16 mouse cellular contexts compared by ENCODE assay signal in the genomic region with DNA sequence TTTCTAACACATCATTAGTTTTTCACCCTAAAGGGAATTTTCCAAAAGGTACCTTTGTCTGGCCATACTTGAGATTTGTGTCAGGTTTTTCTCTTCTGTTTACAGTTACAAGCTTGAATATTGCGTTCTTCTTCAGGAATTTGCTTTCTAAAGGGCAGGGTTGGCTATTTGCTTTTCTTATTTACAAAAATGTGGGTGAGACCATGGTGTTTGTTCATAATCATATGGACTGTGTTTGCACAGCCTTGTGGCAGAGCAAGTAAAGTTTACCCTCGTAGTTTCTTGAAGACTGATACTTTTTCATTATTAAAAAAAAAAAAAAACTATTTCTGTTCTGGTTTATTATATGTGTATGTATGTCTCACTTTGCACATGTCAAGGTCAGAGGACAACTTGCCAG. TPM values are rescaled to one million over a fixed set of nuclear protein-coding genes. Genes with fewer than 3 reads are reported as not detected.
DNase-seq lines count a peak whose midpoint lies in the region; ATAC-seq and TF ChIP-seq lines count a peak whose summit lies in the region.
"Had no signal": no experiment of that assay in that cellular context is flagged by ENCODE, and none has a peak within 500 bp of the region (broad histone marks: within the 10 kb centered on the region; RNA-seq: fewer than 3 reads in every experiment).

No protein-coding gene starts in this region.

- H3K4me3 ChIP-seq in gastrocnemius, adult 2 months: no peak overlapping the region
- no peak overlapping the region for H3K4me3 ChIP-seq in heart, postnatal 0 days (ENCODE audit: low read depth, low read length)
- H3K4me3 ChIP-seq in lung, embryonic 14.5 days (ENCODE audit: low read depth, low read length): no peak overlapping the region
- H3K4me3 ChIP-seq in stomach, embryonic 14.5 days (ENCODE audit: low read depth, low read length): no peak overlapping the region
- H3K4me3 ChIP-seq in forebrain, embryonic 15.5 days: no peak overlapping the region
- H3K4me3 ChIP-seq: embryonic facial prominence, embryonic 12.5 days; erythroblast, embryonic 14.5 days; forebrain, embryonic 12.5 days; hindbrain, embryonic 13.5 days; midbrain, embryonic 13.5 days had no signal

- no peak overlapping the region for H3K9ac ChIP-seq in heart, postnatal 0 days (replicated peaks; ENCODE audit: low read depth, low read length)
- no peak overlapping the region for H3K9ac ChIP-seq in lung, embryonic 14.5 days
- no peak overlapping the region for H3K9ac ChIP-seq in stomach, embryonic 14.5 days (replicated peaks; ENCODE audit: low read depth, low read length)
- H3K9ac ChIP-seq in forebrain, embryonic 15.5 days (replicated peaks): no peak overlapping the region
- H3K9ac ChIP-seq: embryonic facial prominence, embryonic 12.5 days; forebrain, embryonic 12.5 days; hindbrain, embryonic 13.5 days; liver, embryonic 14.5 days; midbrain, embryonic 13.5 days had no signal

- intact Hi-C loops in gastrocnemius, adult 2 months (cut with DNase I): no loop called here

- H3K36me3 ChIP-seq in heart, postnatal 0 days (replicated peaks; ENCODE audit: control insufficient read depth, insufficient read depth, low read length): no peaks in the 10 kb centered on the region
- H3K36me3 ChIP-seq in lung, embryonic 14.5 days (ENCODE audit: insufficient read depth): no peaks in the 10 kb centered on the region
- no peaks in the 10 kb centered on the region for H3K36me3 ChIP-seq in stomach, embryonic 14.5 days (ENCODE audit: control insufficient read depth, insufficient read depth, low read length)
- H3K36me3 ChIP-seq in forebrain, embryonic 15.5 days: no peaks in the 10 kb centered on the region
- H3K36me3 ChIP-seq: embryonic facial prominence, embryonic 12.5 days; forebrain, embryonic 12.5 days; hindbrain, embryonic 13.5 days; midbrain, embryonic 13.5 days had no signal

- H3K27me3 ChIP-seq in heart, postnatal 0 days (ENCODE audit: control insufficient read depth, insufficient read depth, low read length): no peaks in the 10 kb centered on the region
- no peaks in the 10 kb centered on the region for H3K27me3 ChIP-seq in lung, embryonic 14.5 days (ENCODE audit: insufficient read depth, low read length)
- H3K27me3 ChIP-seq in stomach, embryonic 14.5 days (ENCODE audit: control insufficient read depth, insufficient read depth, low read length): no peaks in the 10 kb centered on the region
- no peaks in the 10 kb centered on the region for H3K27me3 ChIP-seq in forebrain, embryonic 15.5 days
- H3K27me3 ChIP-seq: embryonic facial prominence, embryonic 12.5 days; forebrain, embryonic 12.5 days; hindbrain, embryonic 13.5 days; midbrain, embryonic 13.5 days had no signal

- WGBS in heart, postnatal 0 days: 65% methylated on average over 2 of the region's 2 CpGs
- 47% methylated on average over 2 of the region's 2 CpGs for WGBS in lung, embryonic 14.5 days
- 53% methylated on average over 2 of the region's 2 CpGs for WGBS in stomach, embryonic 14.5 days
- WGBS in forebrain, embryonic 15.5 days: 93% methylated on average over 2 of the region's 2 CpGs

- no peak for TF ChIP-seq EP300 in heart, postnatal 0 days (IDR thresholded peaks at IDR 0.05; ENCODE audit: low read depth)

- no peak for ATAC-seq in heart, postnatal 0 days (ENCODE audit: insufficient read depth, low read depth)
- ATAC-seq in lung, embryonic 14.5 days (ENCODE audit: insufficient read depth): peak; percentile 63; the same call in 1 of the 2 replicates
- 0 out of 2 replicates have a peak, but pooled peaks have one; percentile 49 for ATAC-seq in stomach, embryonic 14.5 days (ENCODE audit: insufficient number of reproducible peaks, insufficient read depth, low FRiP score, low read depth)
- no peak for ATAC-seq in forebrain, embryonic 15.5 days (replicated peaks)
- ATAC-seq: midbrain, embryonic 13.5 days had no signal

- no peak for TF ChIP-seq CTCF in gastrocnemius, adult 2 months (IDR thresholded peaks at IDR 0.05)
- no peak for TF ChIP-seq CTCF in heart, postnatal 0 days (IDR thresholded peaks at IDR 0.05; ENCODE audit: low read depth)
- TF ChIP-seq CTCF in lung, embryonic 14.5 days (IDR thresholded peaks at IDR 0.05; ENCODE audit: low read depth): no peak

- H3K4me2 ChIP-seq in heart, postnatal 0 days (ENCODE audit: low read depth, low read length): no peak overlapping the region
- H3K4me2 ChIP-seq in lung, embryonic 14.5 days: no peak overlapping the region
- no peak overlapping the region for H3K4me2 ChIP-seq in stomach, embryonic 14.5 days (replicated peaks; ENCODE audit: low read depth, low read length)
- H3K4me2 ChIP-seq in forebrain, embryonic 15.5 days (replicated peaks): no peak overlapping the region
- H3K4me2 ChIP-seq: embryonic facial prominence, embryonic 12.5 days; forebrain, embryonic 12.5 days; hindbrain, embryonic 13.5 days; midbrain, embryonic 13.5 days had no signal

- H3K4me1 ChIP-seq in heart, postnatal 0 days (ENCODE audit: control insufficient read depth, insufficient read depth): peaks cover 37% of the 10 kb centered on the region
- H3K4me1 ChIP-seq in lung, embryonic 14.5 days (ENCODE audit: insufficient read depth): peaks cover 8% of the 10 kb centered on the region
- peaks cover 9% of the 10 kb centered on the region for H3K4me1 ChIP-seq in stomach, embryonic 14.5 days (ENCODE audit: control insufficient read depth, insufficient read depth, low read length)
- peaks cover 14% of the 10 kb centered on the region for H3K4me1 ChIP-seq in forebrain, embryonic 15.5 days
- H3K4me1 ChIP-seq: embryonic facial prominence, embryonic 12.5 days had no signal

- DNase-seq in gastrocnemius, adult 2 months: no peak
- DNase-seq in gastrocnemius, postnatal 25 days: no peak
- DNase-seq in heart, postnatal 0 days (ENCODE audit: low spot score): no peak
- DNase-seq in heart, postnatal 4 days: no peak
- DNase-seq in lung, embryonic 14.5 days: peak; percentile 27
- no peak for DNase-seq in lung, adult 18-20 months
- DNase-seq: layer of hippocampus, postnatal 36 days; thymus, postnatal 14 days had no signal

- no peaks in the 10 kb centered on the region for H3K9me3 ChIP-seq in heart, postnatal 0 days (replicated peaks; ENCODE audit: control insufficient read depth, low read length)
- no peaks in the 10 kb centered on the region for H3K9me3 ChIP-seq in lung, embryonic 14.5 days (ENCODE audit: low read depth, low read length)
- H3K9me3 ChIP-seq in stomach, embryonic 14.5 days (ENCODE audit: control insufficient read depth, low read depth, low read length): no peaks in the 10 kb centered on the region
- no peaks in the 10 kb centered on the region for H3K9me3 ChIP-seq in forebrain, embryonic 15.5 days
- H3K9me3 ChIP-seq: embryonic facial prominence, embryonic 12.5 days; forebrain, embryonic 12.5 days; hindbrain, embryonic 13.5 days; midbrain, embryonic 13.5 days had no signal

- peak overlapping the region; percentile 76 for H3K27ac ChIP-seq in gastrocnemius, adult 2 months
- H3K27ac ChIP-seq in heart, postnatal 0 days (ENCODE audit: low read depth): peak overlapping the region; percentile 65
- 0 out of 2 replicates have a peak overlapping the region, but pooled peaks have one; percentile 38 for H3K27ac ChIP-seq in lung, embryonic 14.5 days (ENCODE audit: low read depth)
- 0 out of 2 replicates have a peak overlapping the region, but pooled peaks have one; percentile 44 for H3K27ac ChIP-seq in stomach, embryonic 14.5 days (ENCODE audit: low read length)
- no peak overlapping the region for H3K27ac ChIP-seq in forebrain, embryonic 15.5 days (replicated peaks)
- H3K27ac ChIP-seq: embryonic facial prominence, embryonic 12.5 days; forebrain, embryonic 12.5 days; hindbrain, embryonic 13.5 days; liver, embryonic 14.5 days; midbrain, embryonic 13.5 days had no signal

RNA-seq across cellular contexts. Expression of a gene that starts 17.5 kb away (rescaled TPM):
- total RNA-seq in gastrocnemius, adult 2 months (2021): 100 to 1,000 TPM; 191 to 193 TPM
- total RNA-seq in gastrocnemius, postnatal 25 days (2021): 100 to 1,000 TPM; 142 to 177 TPM
- total RNA-seq in heart, postnatal 0 days (2014; rRNA removed; ENCODE audit: low replicate concordance): 102 and 138 TPM in 2 replicates
- polyA plus RNA-seq in heart, postnatal 0 days (2015; fragmentation: Nextera tagmentation; extraction: Ambion mirVana): 20.0 and 21.3 TPM in 2 replicates
- total RNA-seq in heart, postnatal 4 days (2021): 100 to 1,000 TPM in 1 of 2 experiments, 10 to 100 TPM in 1; 90.7 to 102 TPM
- 47.0 and 49.3 TPM in 2 replicates for polyA plus RNA-seq in lung, embryonic 14.5 days (2014; fragmentation: Nextera tagmentation; extraction: Ambion mirVana)
- 52.1 and 56.1 TPM in 2 replicates for polyA plus RNA-seq in stomach, embryonic 14.5 days (2014; fragmentation: Nextera tagmentation; extraction: Ambion mirVana)
- 49.2 and 53.2 TPM in 2 replicates for polyA plus RNA-seq in forebrain, embryonic 15.5 days (2015; fragmentation: Nextera tagmentation; extraction: Ambion mirVana)

RNA-seq across cellular contexts. Expression of a gene that starts 32.3 kb away (rescaled TPM):
- total RNA-seq in gastrocnemius, adult 2 months (2021): under 1 TPM in 1 of 2 experiments, not detected in 1; 0.15 TPM
- under 1 TPM; 0.15 to 0.48 TPM for total RNA-seq in gastrocnemius, postnatal 25 days (2021)
- total RNA-seq in heart, postnatal 0 days (2014; rRNA removed; ENCODE audit: low replicate concordance): 3.0 TPM in 1 of 2 replicates, not detected in the other
- polyA plus RNA-seq in heart, postnatal 0 days (2015; fragmentation: Nextera tagmentation; extraction: Ambion mirVana): 0.60 and 0.91 TPM in 2 replicates
- total RNA-seq in heart, postnatal 4 days (2021): under 1 TPM; 0.54 to 0.88 TPM
- polyA plus RNA-seq in lung, embryonic 14.5 days (2014; fragmentation: Nextera tagmentation; extraction: Ambion mirVana): 1.4 and 1.8 TPM in 2 replicates
- polyA plus RNA-seq in stomach, embryonic 14.5 days (2014; fragmentation: Nextera tagmentation; extraction: Ambion mirVana): 0.91 and 0.97 TPM in 2 replicates
- 0.29 and 0.41 TPM in 2 replicates for polyA plus RNA-seq in forebrain, embryonic 15.5 days (2015; fragmentation: Nextera tagmentation; extraction: Ambion mirVana)

Comparison
In these comparisons a context has a peak if more than half of its experiments do, and no peak if none do; other contexts are left out.
1. ATAC-seq: peak in lung, embryonic 14.5 days (single experiment) and stomach, embryonic 14.5 days (single experiment); none in heart, postnatal 0 days (single experiment) and forebrain, embryonic 15.5 days (single experiment).